Mouse (Mus musculus): ENCODE results near the gene Sik2. TPM values are rescaled to one million over a fixed set of nuclear protein-coding genes. Genes with fewer than 3 reads are reported as not detected.

Sik2 gene
- polyA plus RNA-seq, 1 experiment = 13.8 TPM

GRCm38 (mm10) chr9:50893665-50894064 is 115.2 kb downstream of the Sik2 start:
- Histone ChIP-seq H3K27ac (ENCODE audit: insufficient read depth, low read depth, low read length) (no peak overlapping the region), H3K4me1 (ENCODE audit: control insufficient read depth, insufficient read depth, low read length) (no peaks in the 10 kb centered on the region), H3K4me3 (ENCODE audit: insufficient read depth, low read length) (no peak overlapping the region)
- TF ChIP-seq CTCF (IDR thresholded peaks at IDR 0.05; ENCODE audit: low read depth, low read length) (no peak), POLR2A (IDR thresholded peaks at IDR 0.05; ENCODE audit: borderline replicate concordance, low read depth, low read length) (no peak)

- Histone ChIP-seq H3K27ac (ENCODE audit: insufficient read depth, low read depth, low read length) (no peak overlapping the region), H3K4me3 (ENCODE audit: insufficient read depth, low read length) (no peak overlapping the region), H3K4me1 (ENCODE audit: control insufficient read depth, insufficient read depth, low read length) (no peaks in the 10 kb centered on the region)
- TF ChIP-seq CTCF (IDR thresholded peaks at IDR 0.05; ENCODE audit: low read depth, low read length) (no peak), POLR2A (IDR thresholded peaks at IDR 0.05; ENCODE audit: borderline replicate concordance, low read depth, low read length) (no peak)
Observed at GRCm38 (mm10) chr9:50890494-50891090, 118.3 kb downstream of the Sik2 start.

- Histone ChIP-seq H3K4me3 (ENCODE audit: insufficient read depth, low read length) (no peak overlapping the region), H3K4me1 (ENCODE audit: control insufficient read depth, insufficient read depth, low read length) (peaks cover 3% of the 10 kb centered on the region; the same call in 1 of the 2 replicates), H3K27ac (ENCODE audit: insufficient read depth, low read depth, low read length) (no peak overlapping the region)
- no peak for TF ChIP-seq POLR2A (IDR thresholded peaks at IDR 0.05; ENCODE audit: borderline replicate concordance, low read depth, low read length)
- TF ChIP-seq CTCF (IDR thresholded peaks at IDR 0.05; ENCODE audit: low read depth, low read length) = no peak
Observed at GRCm38 (mm10) chr9:50889964-50890363, 118.9 kb downstream of the Sik2 start.

- TF ChIP-seq CTCF (IDR thresholded peaks at IDR 0.05; ENCODE audit: low read depth, low read length) = no peak
- Histone ChIP-seq H3K27ac (ENCODE audit: insufficient read depth, low read depth, low read length) (no peak overlapping the region), H3K4me1 (ENCODE audit: control insufficient read depth, insufficient read depth, low read length) (peaks cover 3% of the 10 kb centered on the region; the same call in 1 of the 2 replicates), H3K4me3 (ENCODE audit: insufficient read depth, low read length) (no peak overlapping the region)
Observed at GRCm38 (mm10) chr9:50889211-50889610, 119.7 kb downstream of the Sik2 start.

GRCm38 (mm10) chr9:50887351-50887750 is 121.5 kb downstream of the Sik2 start:
- Histone ChIP-seq H3K27ac (ENCODE audit: insufficient read depth, low read depth, low read length) (no peak overlapping the region), H3K4me3 (ENCODE audit: insufficient read depth, low read length) (no peak overlapping the region), H3K4me1 (ENCODE audit: control insufficient read depth, insufficient read depth, low read length) (peaks cover 3% of the 10 kb centered on the region; the same call in 1 of the 2 replicates)
- TF ChIP-seq POLR2A (IDR thresholded peaks at IDR 0.05; ENCODE audit: borderline replicate concordance, low read depth, low read length) (no peak), CTCF (IDR thresholded peaks at IDR 0.05; ENCODE audit: low read depth, low read length) (no peak)

GRCm38 (mm10) chr9:50886870-50887269 is 122.0 kb downstream of the Sik2 start:
- H3K4me1 ChIP-seq (ENCODE audit: control insufficient read depth, insufficient read depth, low read length) = peaks cover 3% of the 10 kb centered on the region; the same call in 1 of the 2 replicates
- H3K27ac ChIP-seq (ENCODE audit: insufficient read depth, low read depth, low read length) = no peak overlapping the region
- no peak for TF ChIP-seq POLR2A (IDR thresholded peaks at IDR 0.05; ENCODE audit: borderline replicate concordance, low read depth, low read length)
- TF ChIP-seq CTCF (IDR thresholded peaks at IDR 0.05; ENCODE audit: low read depth, low read length) = no peak
- no peak overlapping the region for H3K4me3 ChIP-seq (ENCODE audit: insufficient read depth, low read length)

- H3K4me3 ChIP-seq (ENCODE audit: insufficient read depth, low read length) = no peak overlapping the region
- TF ChIP-seq CTCF (IDR thresholded peaks at IDR 0.05; ENCODE audit: low read depth, low read length) (no peak), POLR2A (IDR thresholded peaks at IDR 0.05; ENCODE audit: borderline replicate concordance, low read depth, low read length) (no peak)
- peaks cover 3% of the 10 kb centered on the region; the same call in 1 of the 2 replicates for H3K4me1 ChIP-seq (ENCODE audit: control insufficient read depth, insufficient read depth, low read length)
- no peak overlapping the region for H3K27ac ChIP-seq (ENCODE audit: insufficient read depth, low read depth, low read length)
Observed at GRCm38 (mm10) chr9:50885600-50885987, 123.3 kb downstream of the Sik2 start.

GRCm38 (mm10) chr9:50884741-50885599 is 123.9 kb downstream of the Sik2 start:
- H3K27ac ChIP-seq (ENCODE audit: insufficient read depth, low read depth, low read length) = no peak overlapping the region
- no peak for TF ChIP-seq CTCF (IDR thresholded peaks at IDR 0.05; ENCODE audit: low read depth, low read length)
- peaks cover 3% of the 10 kb centered on the region; the same call in 1 of the 2 replicates for H3K4me1 ChIP-seq (ENCODE audit: control insufficient read depth, insufficient read depth, low read length)
- H3K4me3 ChIP-seq (ENCODE audit: insufficient read depth, low read length) = no peak overlapping the region

- H3K27ac ChIP-seq (ENCODE audit: insufficient read depth, low read depth, low read length) = no peak overlapping the region
- peaks cover 3% of the 10 kb centered on the region; the same call in 1 of the 2 replicates for H3K4me1 ChIP-seq (ENCODE audit: control insufficient read depth, insufficient read depth, low read length)
- TF ChIP-seq CTCF (IDR thresholded peaks at IDR 0.05; ENCODE audit: low read depth, low read length) (no peak), POLR2A (IDR thresholded peaks at IDR 0.05; ENCODE audit: borderline replicate concordance, low read depth, low read length) (no peak)
Observed at GRCm38 (mm10) chr9:50884093-50884492, 124.8 kb downstream of the Sik2 start.

GRCm38 (mm10) chr9:50882183-50882582 is 126.7 kb downstream of the Sik2 start:
- Histone ChIP-seq H3K4me1 (ENCODE audit: control insufficient read depth, insufficient read depth, low read length) (peaks cover 3% of the 10 kb centered on the region; the same call in 1 of the 2 replicates), H3K4me3 (ENCODE audit: insufficient read depth, low read length) (no peak overlapping the region), H3K27ac (ENCODE audit: insufficient read depth, low read depth, low read length) (no peak overlapping the region)
- TF ChIP-seq POLR2A (IDR thresholded peaks at IDR 0.05; ENCODE audit: borderline replicate concordance, low read depth, low read length) = no peak
- TF ChIP-seq CTCF (IDR thresholded peaks at IDR 0.05; ENCODE audit: low read depth, low read length) = no peak

More at GRCm38 (mm10) chr9:50884093-50884492, 124.8 kb downstream of the Sik2 start:
- no peak overlapping the region for H3K4me3 ChIP-seq (ENCODE audit: insufficient read depth, low read length)

Measured in bone marrow macrophage, adult 2 months (primary cell).